Mouse (Mus musculus) cerebellum, postnatal 25 days (tissue): ENCODE results near the gene Tcam1.
A peak's percentile ranks its signal among the peaks of the same experiment; 100 is the strongest.

Source experiments
- DNase-seq, 2 experiments: peaks; one replicate each; pipeline ENCODE4 v3.0.0; 2021; ENCODE audit warnings: mixed read lengths in 2 of 2

The Tcam1 gene

GRCm38 (mm10) chr11:106273811-106274210 is 2.7 kb upstream of the Tcam1 start:
- DNase-seq = no peak

GRCm38 (mm10) chr11:106274374-106274773 is 2.1 kb upstream of the Tcam1 start:
- DNase-seq = no peak

- DNase-seq = peak in 1 of 2 experiments; percentile 25
Measured at GRCm38 (mm10) chr11:106274971-106275411, 1.5 kb upstream of the Tcam1 start.

- DNase-seq = peak in 1 of 2 experiments; percentile 22
Measured at GRCm38 (mm10) chr11:106282452-106282851, 6.0 kb downstream of the Tcam1 start.

GRCm38 (mm10) chr11:106283371-106283770 is 6.9 kb downstream of the Tcam1 start:
- peak; percentile 57 to 65 for DNase-seq

GRCm38 (mm10) chr11:106284126-106284525 is 7.7 kb downstream of the Tcam1 start:
- DNase-seq = peak in 1 of 2 experiments; percentile 38

GRCm38 (mm10) chr11:106286206-106286605 is 9.7 kb downstream of the Tcam1 start:
- DNase-seq = peak; percentile 55 to 57

GRCm38 (mm10) chr11:106286987-106287386 is 10.5 kb downstream of the Tcam1 start:
- DNase-seq = peak; percentile 86

- DNase-seq = peak; percentile 94 to 96
Measured at GRCm38 (mm10) chr11:106289369-106289768, 12.9 kb downstream of the Tcam1 start.

GRCm38 (mm10) chr11:106290376-106290775 is 13.9 kb downstream of the Tcam1 start:
- no peak for DNase-seq

- peak; percentile 82 to 89 for DNase-seq
Measured at GRCm38 (mm10) chr11:106291861-106292260, 15.4 kb downstream of the Tcam1 start.

- DNase-seq = no peak
Measured at GRCm38 (mm10) chr11:106301765-106302164, 25.3 kb downstream of the Tcam1 start, which contains the start of gene Gh. TSS of gene Gh (minus strand) at chr11:106301865.

GRCm38 (mm10) chr11:106302634-106303033 is 26.2 kb downstream of the Tcam1 start:
- peak; percentile 73 to 84 for DNase-seq

- no peak for DNase-seq
Measured at GRCm38 (mm10) chr11:106305348-106306064, 29.0 kb downstream of the Tcam1 start.

GRCm38 (mm10) chr11:106306065-106306385 is 29.6 kb downstream of the Tcam1 start:
- no peak for DNase-seq

- DNase-seq = no peak
Measured at GRCm38 (mm10) chr11:106306758-106307157, 30.3 kb downstream of the Tcam1 start.

GRCm38 (mm10) chr11:106307432-106307831 is 31.0 kb downstream of the Tcam1 start:
- no peak for DNase-seq

- DNase-seq = no peak
Measured at GRCm38 (mm10) chr11:106308162-106308561, 31.7 kb downstream of the Tcam1 start.

- no peak for DNase-seq
Measured at GRCm38 (mm10) chr11:106310123-106310522, 33.7 kb downstream of the Tcam1 start.

- no peak for DNase-seq
Measured at GRCm38 (mm10) chr11:106313533-106313932, 37.1 kb downstream of the Tcam1 start.

- DNase-seq = no peak
Measured at GRCm38 (mm10) chr11:106314333-106314812, 37.9 kb downstream of the Tcam1 start, which contains the start of gene Cd79b. TSS of gene Cd79b (minus strand) at chr11:106314762.

- no peak for DNase-seq
Measured at GRCm38 (mm10) chr11:106316416-106316815, 39.9 kb downstream of the Tcam1 start.

- no peak for DNase-seq
Measured at GRCm38 (mm10) chr11:106317801-106318200, 41.3 kb downstream of the Tcam1 start.
